Mouse (Mus musculus): Measurements from ENCODE around the gene Psmb11. TPM values are rescaled to one million over a fixed set of nuclear protein-coding genes. Genes with fewer than 3 reads are reported as not detected.

Psmb11 gene
- polyA plus RNA-seq, 1 experiment from 2014 or later, result not detected

DNA sequence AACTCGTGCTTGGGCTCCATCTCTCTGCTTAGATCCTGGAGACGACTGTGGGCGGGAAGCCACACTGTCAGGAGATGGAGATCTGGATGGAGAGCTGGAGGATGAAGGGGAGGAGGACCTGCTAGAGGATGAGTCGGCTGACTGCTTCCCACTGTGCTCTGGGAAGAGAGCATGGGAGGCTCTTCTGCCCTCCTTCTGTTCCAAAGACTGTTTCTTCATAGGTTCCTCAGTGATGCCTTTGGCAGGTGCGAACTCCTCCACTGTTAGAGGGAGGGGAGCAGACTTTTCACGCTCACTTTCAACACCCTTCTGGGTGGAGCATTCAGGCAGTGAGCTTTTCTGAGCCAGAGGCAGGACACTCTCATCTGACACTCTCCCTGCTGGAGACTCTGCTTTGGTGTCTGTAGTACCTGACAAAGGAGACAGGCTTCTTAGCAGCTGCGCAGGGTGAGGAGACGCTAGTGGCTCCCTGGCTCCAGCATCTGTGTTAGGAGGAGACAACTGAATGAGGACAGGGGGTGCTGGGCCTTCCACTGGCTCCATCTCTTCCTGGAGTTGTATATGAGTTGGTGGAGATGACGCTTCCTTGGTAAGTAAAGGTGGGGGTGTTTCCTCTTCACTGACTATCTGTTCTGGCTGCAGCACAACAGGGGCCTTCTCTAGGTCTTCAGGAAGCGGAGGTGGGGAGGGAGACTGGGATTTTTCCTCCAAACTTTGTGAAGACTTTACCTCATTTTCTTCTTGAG lies 43.4 kb downstream of the Psmb11 start:
- 86% methylated on average over 10 of the region's 10 CpGs for WGBS
- DNase-seq (no peak), ATAC-seq (ENCODE audit: insufficient read depth) (no peak)
- H3K9ac ChIP-seq, result no peak overlapping the region
- no peak for TF ChIP-seq CTCF (IDR thresholded peaks at IDR 0.05; ENCODE audit: low read depth)
- no peaks in the 10 kb centered on the region for H3K9me3 ChIP-seq (ENCODE audit: low read depth, low read length)
- H3K4me1 ChIP-seq (ENCODE audit: insufficient read depth), result no peaks in the 10 kb centered on the region
- no peak overlapping the region for H3K27ac ChIP-seq (ENCODE audit: low read depth)
- H3K4me2 ChIP-seq, result no peak overlapping the region
- H3K4me3 ChIP-seq (ENCODE audit: low read depth, low read length), result no peak overlapping the region
- no peaks in the 10 kb centered on the region for H3K27me3 ChIP-seq (ENCODE audit: insufficient read depth, low read length)
- H3K36me3 ChIP-seq (ENCODE audit: insufficient read depth), result peaks cover 95% of the 10 kb centered on the region

DNA sequence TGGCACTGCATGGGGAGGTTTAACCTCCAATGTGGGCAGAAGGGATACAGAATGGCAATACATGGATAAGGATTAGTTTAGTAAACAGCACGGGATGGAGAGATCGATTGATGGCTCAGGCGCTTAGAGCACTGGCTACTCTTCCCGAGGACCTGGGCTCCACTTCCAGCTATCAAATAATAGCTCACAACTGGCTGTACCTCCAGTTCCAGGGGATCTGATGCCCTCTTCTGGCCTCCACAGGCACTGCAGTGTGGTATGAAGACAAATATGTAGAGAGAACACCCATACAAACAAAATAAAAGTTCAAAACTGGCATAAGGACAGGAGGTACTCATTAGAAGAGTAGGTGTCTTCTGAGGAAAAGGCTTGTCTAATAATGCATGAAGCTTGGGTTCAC lies 48.1 kb downstream of the Psmb11 start:
- Histone ChIP-seq H3K9ac (no peak overlapping the region), H3K36me3 (ENCODE audit: insufficient read depth) (peaks cover 86% of the 10 kb centered on the region), H3K9me3 (ENCODE audit: low read depth, low read length) (no peaks in the 10 kb centered on the region), H3K4me2 (no peak overlapping the region), H3K27me3 (ENCODE audit: insufficient read depth, low read length) (no peaks in the 10 kb centered on the region), H3K4me1 (ENCODE audit: insufficient read depth) (no peaks in the 10 kb centered on the region), H3K4me3 (ENCODE audit: low read depth, low read length) (no peak overlapping the region), H3K27ac (ENCODE audit: low read depth) (no peak overlapping the region)
- ATAC-seq (ENCODE audit: insufficient read depth), result no peak
- TF ChIP-seq CTCF (IDR thresholded peaks at IDR 0.05; ENCODE audit: low read depth), result peak; percentile 67
- DNase-seq, result peak; percentile 73
- 76% methylated on average over 4 of the region's 4 CpGs for WGBS

DNA sequence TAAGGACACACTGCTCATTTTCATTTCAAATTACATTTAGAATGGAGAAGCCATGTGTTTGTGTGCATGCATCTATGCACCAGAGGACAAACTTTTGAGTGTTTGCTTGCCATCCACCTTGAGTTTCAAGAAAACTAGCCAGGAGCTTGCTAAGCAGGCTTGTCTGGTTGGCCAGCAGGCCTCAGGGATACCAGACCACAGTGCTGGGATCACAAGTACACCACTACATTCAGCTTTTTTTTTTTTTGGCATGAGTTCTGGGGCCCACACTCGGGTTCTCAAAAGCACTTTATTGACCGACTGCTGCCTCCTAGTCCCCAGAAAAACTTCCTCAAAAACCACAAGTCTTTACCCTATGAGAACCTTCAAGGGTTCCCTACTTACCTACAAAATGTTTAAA lies 53.1 kb downstream of the Psmb11 start:
- Histone ChIP-seq H3K4me1 (ENCODE audit: insufficient read depth) (no peaks in the 10 kb centered on the region), H3K27me3 (ENCODE audit: insufficient read depth, low read length) (no peaks in the 10 kb centered on the region), H3K4me2 (no peak overlapping the region), H3K36me3 (ENCODE audit: insufficient read depth) (peaks cover 83% of the 10 kb centered on the region), H3K9ac (no peak overlapping the region), H3K27ac (ENCODE audit: low read depth) (no peak overlapping the region), H3K4me3 (ENCODE audit: low read depth, low read length) (no peak overlapping the region), H3K9me3 (ENCODE audit: low read depth, low read length) (no peaks in the 10 kb centered on the region)
- WGBS, result 68% methylated on average over 2 of the region's 2 CpGs
- TF ChIP-seq CTCF (IDR thresholded peaks at IDR 0.05; ENCODE audit: low read depth), result no peak
- ATAC-seq (ENCODE audit: insufficient read depth) (no peak), DNase-seq (peak; percentile 51)

- no peaks in the 10 kb centered on the region for H3K9me3 ChIP-seq (ENCODE audit: low read depth, low read length)
- peaks cover 80% of the 10 kb centered on the region for H3K36me3 ChIP-seq (ENCODE audit: insufficient read depth)
- DNase-seq, result no peak
- no peaks in the 10 kb centered on the region for H3K4me1 ChIP-seq (ENCODE audit: insufficient read depth)
- no peak for ATAC-seq (ENCODE audit: insufficient read depth)
- no peaks in the 10 kb centered on the region for H3K27me3 ChIP-seq (ENCODE audit: insufficient read depth, low read length)
- H3K9ac ChIP-seq, result no peak overlapping the region
- no peak overlapping the region for H3K4me3 ChIP-seq (ENCODE audit: low read depth, low read length)
- no peak for TF ChIP-seq CTCF (IDR thresholded peaks at IDR 0.05; ENCODE audit: low read depth)
- no peak overlapping the region for H3K4me2 ChIP-seq
- no peak overlapping the region for H3K27ac ChIP-seq (ENCODE audit: low read depth)
- WGBS, result 82% methylated on average over 5 of the region's 5 CpGs
Measured at GRCm38 (mm10) chr14:54676290-54676689, 55.1 kb downstream of the Psmb11 start.

DNA sequence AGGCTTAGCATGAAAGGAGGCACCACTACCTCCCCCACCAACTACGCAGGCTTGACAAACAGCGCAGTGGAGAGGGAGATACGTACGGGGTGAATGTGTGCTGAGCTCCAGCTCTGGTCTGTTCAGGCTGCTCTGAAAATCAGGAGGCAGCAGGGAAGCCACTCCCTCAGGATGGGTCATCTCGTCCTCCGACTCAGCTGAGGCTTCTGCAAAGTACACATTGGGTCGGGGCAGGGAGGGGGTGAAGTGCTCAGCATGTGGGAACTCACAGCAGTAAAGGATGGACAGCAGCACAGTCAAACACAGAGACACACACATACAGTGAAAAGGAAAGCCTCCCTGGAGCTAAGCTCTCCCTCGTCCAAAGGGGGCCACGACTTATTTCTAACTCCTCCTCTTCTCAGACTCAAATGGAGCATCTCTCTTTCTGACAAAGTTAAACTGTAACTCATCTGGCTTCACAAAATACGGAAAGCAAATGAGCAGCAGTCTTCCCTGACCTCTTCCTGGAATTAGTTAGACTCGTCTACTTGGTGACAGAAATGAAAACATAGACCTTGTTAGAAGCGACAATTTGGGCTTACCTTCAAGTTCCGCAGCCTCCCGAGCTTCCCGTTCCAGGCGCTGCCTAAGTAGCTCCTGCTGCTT lies 57.5 kb downstream of the Psmb11 start:
- no peaks in the 10 kb centered on the region for H3K27me3 ChIP-seq (ENCODE audit: insufficient read depth, low read length)
- WGBS, result 84% methylated on average over 16 of the region's 16 CpGs
- no peaks in the 10 kb centered on the region for H3K4me1 ChIP-seq (ENCODE audit: insufficient read depth)
- no peak overlapping the region for H3K27ac ChIP-seq (ENCODE audit: low read depth)
- no peak for DNase-seq
- H3K9ac ChIP-seq, result no peak overlapping the region
- no peaks in the 10 kb centered on the region for H3K9me3 ChIP-seq (ENCODE audit: low read depth, low read length)
- H3K4me2 ChIP-seq, result no peak overlapping the region
- no peak for TF ChIP-seq CTCF (IDR thresholded peaks at IDR 0.05; ENCODE audit: low read depth)
- no peak overlapping the region for H3K4me3 ChIP-seq (ENCODE audit: low read depth, low read length)
- H3K36me3 ChIP-seq (ENCODE audit: insufficient read depth), result peaks cover 74% of the 10 kb centered on the region
- no peak for ATAC-seq (ENCODE audit: insufficient read depth)

MicroRNAs encoded within 50 kb of the gene (microRNA counts, 519-probe panel; counts per million panel counts)
- microRNA mmu-miR-686, result 30.5 counts per million

Small RNA genes within 50 kb of the gene (microRNA-seq; reads per million reads assigned to microRNA genes)
- gene Mir686 (ENCODE audit: borderline number of aligned reads) (not detected), gene Mir6948 (ENCODE audit: borderline number of aligned reads) (not detected)

Other genes starting within 250 kb of the Psmb11 start
- 7.4 and 7.6 TPM in 2 replicates for gene Slc7a7, start 203.7 kb upstream of the Psmb11 start, polyA plus RNA-seq (2014; fragmentation: Nextera tagmentation; extraction: Ambion mirVana)
- gene Mrpl52, start 194.5 kb upstream of the Psmb11 start, polyA plus RNA-seq (2014; fragmentation: Nextera tagmentation; extraction: Ambion mirVana), result 274 and 280 TPM in 2 replicates
- 182 and 187 TPM in 2 replicates for gene Mmp14, start 189.8 kb upstream of the Psmb11 start, polyA plus RNA-seq (2014; fragmentation: Nextera tagmentation; extraction: Ambion mirVana)
- gene Lrp10, start 157.3 kb upstream of the Psmb11 start, polyA plus RNA-seq (2014; fragmentation: Nextera tagmentation; extraction: Ambion mirVana), result 46.1 and 46.2 TPM in 2 replicates
- 8.1 and 8.3 TPM in 2 replicates for gene Rem2, start 145.3 kb upstream of the Psmb11 start, polyA plus RNA-seq (2014; fragmentation: Nextera tagmentation; extraction: Ambion mirVana)
- gene Prmt5, start 103.9 kb upstream of the Psmb11 start, polyA plus RNA-seq (2014; fragmentation: Nextera tagmentation; extraction: Ambion mirVana), result 88.2 and 96.5 TPM in 2 replicates
- gene Haus4, start 66.8 kb upstream of the Psmb11 start, polyA plus RNA-seq (2014; fragmentation: Nextera tagmentation; extraction: Ambion mirVana), result 53.0 and 60.3 TPM in 2 replicates
- 37.8 and 43.6 TPM in 2 replicates for gene Ajuba, start 43.9 kb upstream of the Psmb11 start, polyA plus RNA-seq (2014; fragmentation: Nextera tagmentation; extraction: Ambion mirVana)
- gene 4931414P19Rik, start 15.4 kb upstream of the Psmb11 start, polyA plus RNA-seq (2014; fragmentation: Nextera tagmentation; extraction: Ambion mirVana), result 8.3 and 9.4 TPM in 2 replicates
- gene Psmb5, start 3.4 kb upstream of the Psmb11 start, polyA plus RNA-seq (2014; fragmentation: Nextera tagmentation; extraction: Ambion mirVana), result 374 and 393 TPM in 2 replicates
- gene Gm17606, start 19.5 kb downstream of the Psmb11 start, polyA plus RNA-seq (2014; fragmentation: Nextera tagmentation; extraction: Ambion mirVana), result not detected in 2 replicates
- gene Cdh24, start 19.9 kb downstream of the Psmb11 start, polyA plus RNA-seq (2014; fragmentation: Nextera tagmentation; extraction: Ambion mirVana), result 5.2 and 5.4 TPM in 2 replicates
- 77.4 and 83.2 TPM in 2 replicates for gene 1700123O20Rik, start 64.8 kb downstream of the Psmb11 start, polyA plus RNA-seq (2014; fragmentation: Nextera tagmentation; extraction: Ambion mirVana)
- 120 and 122 TPM in 2 replicates for gene Acin1, start 65.5 kb downstream of the Psmb11 start, polyA plus RNA-seq (2014; fragmentation: Nextera tagmentation; extraction: Ambion mirVana)
- 0.12 and 0.15 TPM in 2 replicates for gene Gm29776, start 77.4 kb downstream of the Psmb11 start, polyA plus RNA-seq (2014; fragmentation: Nextera tagmentation; extraction: Ambion mirVana)
- gene Cebpe, start 90.7 kb downstream of the Psmb11 start, polyA plus RNA-seq (2014; fragmentation: Nextera tagmentation; extraction: Ambion mirVana), result not detected in 2 replicates
- 2.7 and 3.0 TPM in 2 replicates for gene Slc7a8, start 160.5 kb downstream of the Psmb11 start, polyA plus RNA-seq (2014; fragmentation: Nextera tagmentation; extraction: Ambion mirVana)
- not detected in 2 replicates for gene Rnf212b, start 192.7 kb downstream of the Psmb11 start, polyA plus RNA-seq (2014; fragmentation: Nextera tagmentation; extraction: Ambion mirVana)
- gene Homez, start 249.5 kb downstream of the Psmb11 start, polyA plus RNA-seq (2014; fragmentation: Nextera tagmentation; extraction: Ambion mirVana), result 10.4 and 13.2 TPM in 2 replicates